Mouse (Mus musculus) liver, adult 2 months (tissue): ENCODE results near the gene Syt5.
"Not testable (repeated sequence)": the region's sequence is repeated elsewhere in the genome, so short reads cannot be mapped to it uniquely, and the experiment has no call there.

ENCODE experiments used
- CTCF ChIP-seq: fragments of 200-500 bp; IDR thresholded peaks from 2 replicates; pipeline ENCODE4 v1.5.1; 2011; ENCODE audit warnings: low read depth, low read length, control low read depth
- POLR2A ChIP-seq: fragments of 200-500 bp; IDR thresholded peaks from 2 replicates; pipeline ENCODE4 v1.6.1; 2011; ENCODE audit warnings: low read length, control low read depth; ENCODE audit not compliant: insufficient read depth; ENCODE audit errors: extremely low read depth

DNA sequence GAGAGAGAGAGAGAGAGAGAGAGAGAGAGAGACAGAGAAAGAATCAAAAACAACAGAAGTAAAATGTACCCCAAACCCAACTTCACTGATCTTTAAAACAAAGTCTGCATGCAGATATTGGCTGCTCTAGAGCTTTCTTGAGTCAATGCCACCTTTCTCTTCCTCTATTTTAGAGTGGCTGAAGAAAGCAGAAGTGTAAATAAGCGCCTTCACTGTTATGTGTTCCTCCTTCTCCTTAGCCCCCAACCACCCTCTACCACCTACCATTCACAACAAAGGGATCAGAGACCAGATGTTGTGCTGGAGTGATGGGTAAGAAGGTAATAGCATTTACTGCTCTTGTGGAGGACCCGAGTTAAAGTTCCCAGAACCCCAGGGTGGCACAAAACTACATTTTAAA is 25.0 kb upstream of the Syt5 start:
- TF ChIP-seq POLR2A, CTCF: not testable (repeated sequence)
